Mouse (Mus musculus): ENCODE measurements at regions not wholly inside any gene's neighbourhood (a gene's known extent, or its start where the extent isn't known, plus 50 kb on each side); places are given as distances from the start of the nearest gene placed in this dataset.

GRCm38 (mm10) chr14:68847609-68848008 is 446.5 kb downstream of the Synb start:
- Histone ChIP-seq H3K36me3 (ENCODE audit: control insufficient read depth, insufficient read depth, low read length) (no peaks in the 10 kb centered on the region), H3K9ac (ENCODE audit: low read depth, low read length) (no peak overlapping the region), H3K4me1 (ENCODE audit: control insufficient read depth, insufficient read depth, low read length) (no peaks in the 10 kb centered on the region), H3K27ac (no peak overlapping the region), H3K27me3 (ENCODE audit: control insufficient read depth, insufficient read depth, low read length) (no peaks in the 10 kb centered on the region), H3K4me3 (no peak overlapping the region), H3K79me2 (replicated peaks; ENCODE audit: control insufficient read depth, insufficient read depth, low read length) (no peaks in the 10 kb centered on the region)
- intact Hi-C loops (cut with DNase I), result no loop called here
- TF ChIP-seq CTCF (IDR thresholded peaks at IDR 0.05) (no peak), POLR2A (IDR thresholded peaks at IDR 0.05; ENCODE audit: insufficient read depth, low read depth, low read length) (no peak)
- no peak for DNase-seq

GRCm38 (mm10) chr14:68820241-68820640 is 473.9 kb downstream of the Synb start:
- H3K27ac ChIP-seq, result no peak overlapping the region
- WGBS, result 81% methylated on average over 8 of the region's 8 CpGs
- no peaks in the 10 kb centered on the region for H3K36me3 ChIP-seq (ENCODE audit: control insufficient read depth, insufficient read depth, low read length)
- H3K4me3 ChIP-seq, result no peak overlapping the region
- no peak overlapping the region for H3K9ac ChIP-seq (ENCODE audit: low read depth, low read length)
- no peaks in the 10 kb centered on the region for H3K4me1 ChIP-seq (ENCODE audit: control insufficient read depth, insufficient read depth, low read length)
- intact Hi-C loops (cut with DNase I), result no loop called here
- DNase-seq, result no peak
- H3K27me3 ChIP-seq (ENCODE audit: control insufficient read depth, insufficient read depth, low read length), result no peaks in the 10 kb centered on the region
- TF ChIP-seq POLR2A (IDR thresholded peaks at IDR 0.05; ENCODE audit: insufficient read depth, low read depth, low read length) (no peak), CTCF (IDR thresholded peaks at IDR 0.05) (no peak)
- no peaks in the 10 kb centered on the region for H3K79me2 ChIP-seq (replicated peaks; ENCODE audit: control insufficient read depth, insufficient read depth, low read length)

- 75% methylated on average over 3 of the region's 3 CpGs for WGBS
- no peak for DNase-seq
- intact Hi-C loops (cut with DNase I), result no loop called here
- Histone ChIP-seq H3K4me1 (ENCODE audit: control insufficient read depth, insufficient read depth, low read length) (no peaks in the 10 kb centered on the region), H3K27me3 (ENCODE audit: control insufficient read depth, insufficient read depth, low read length) (no peaks in the 10 kb centered on the region), H3K27ac (no peak overlapping the region), H3K9ac (ENCODE audit: low read depth, low read length) (no peak overlapping the region), H3K4me3 (no peak overlapping the region), H3K79me2 (replicated peaks; ENCODE audit: control insufficient read depth, insufficient read depth, low read length) (no peaks in the 10 kb centered on the region), H3K36me3 (ENCODE audit: control insufficient read depth, insufficient read depth, low read length) (no peaks in the 10 kb centered on the region)
- TF ChIP-seq EP300 (IDR thresholded peaks at IDR 0.05; ENCODE audit: insufficient read depth, low read depth, low read length), result no peak
- no peak for TF ChIP-seq POLR2A (IDR thresholded peaks at IDR 0.05; ENCODE audit: insufficient read depth, low read depth, low read length)
- TF ChIP-seq CTCF (IDR thresholded peaks at IDR 0.05), result no peak
Measured at GRCm38 (mm10) chr14:68808976-68809375, 485.1 kb downstream of the Synb start.

GRCm38 (mm10) chr14:68807918-68808317 is 486.2 kb downstream of the Synb start:
- H3K4me3 ChIP-seq, result no peak overlapping the region
- no peak overlapping the region for H3K27ac ChIP-seq
- DNase-seq, result no peak
- TF ChIP-seq POLR2A (IDR thresholded peaks at IDR 0.05; ENCODE audit: insufficient read depth, low read depth, low read length) (no peak), CTCF (IDR thresholded peaks at IDR 0.05) (no peak), EP300 (IDR thresholded peaks at IDR 0.05; ENCODE audit: insufficient read depth, low read depth, low read length) (no peak)
- no peak overlapping the region for H3K9ac ChIP-seq (ENCODE audit: low read depth, low read length)
- H3K4me1 ChIP-seq (ENCODE audit: control insufficient read depth, insufficient read depth, low read length), result no peaks in the 10 kb centered on the region
- no peaks in the 10 kb centered on the region for H3K27me3 ChIP-seq (ENCODE audit: control insufficient read depth, insufficient read depth, low read length)
- WGBS, result 56% methylated on average over 3 of the region's 3 CpGs
- no peaks in the 10 kb centered on the region for H3K79me2 ChIP-seq (replicated peaks; ENCODE audit: control insufficient read depth, insufficient read depth, low read length)
- intact Hi-C loops (cut with DNase I), result no loop called here
- H3K36me3 ChIP-seq (ENCODE audit: control insufficient read depth, insufficient read depth, low read length), result no peaks in the 10 kb centered on the region

- Histone ChIP-seq H3K79me2 (replicated peaks; ENCODE audit: control insufficient read depth, insufficient read depth, low read length) (no peaks in the 10 kb centered on the region), H3K36me3 (ENCODE audit: control insufficient read depth, insufficient read depth, low read length) (no peaks in the 10 kb centered on the region), H3K9ac (ENCODE audit: low read depth, low read length) (no peak overlapping the region), H3K27me3 (ENCODE audit: control insufficient read depth, insufficient read depth, low read length) (no peaks in the 10 kb centered on the region), H3K27ac (no peak overlapping the region), H3K4me3 (no peak overlapping the region), H3K4me1 (ENCODE audit: control insufficient read depth, insufficient read depth, low read length) (no peaks in the 10 kb centered on the region)
- intact Hi-C loops (cut with DNase I), result no loop called here
- TF ChIP-seq POLR2A (IDR thresholded peaks at IDR 0.05; ENCODE audit: insufficient read depth, low read depth, low read length), result no peak
- no peak for TF ChIP-seq CTCF (IDR thresholded peaks at IDR 0.05)
- TF ChIP-seq EP300 (IDR thresholded peaks at IDR 0.05; ENCODE audit: insufficient read depth, low read depth, low read length), result no peak
- WGBS, result 81% methylated on average over 1 of the region's 1 CpGs
- no peak for DNase-seq
Measured at GRCm38 (mm10) chr14:68806646-68807045, 487.5 kb downstream of the Synb start.

GRCm38 (mm10) chr14:68784395-68784794 is 509.7 kb downstream of the Synb start:
- Histone ChIP-seq H3K4me3 (no peak overlapping the region), H3K79me2 (replicated peaks; ENCODE audit: control insufficient read depth, insufficient read depth, low read length) (no peaks in the 10 kb centered on the region), H3K36me3 (ENCODE audit: control insufficient read depth, insufficient read depth, low read length) (no peaks in the 10 kb centered on the region), H3K27me3 (ENCODE audit: control insufficient read depth, insufficient read depth, low read length) (no peaks in the 10 kb centered on the region), H3K4me1 (ENCODE audit: control insufficient read depth, insufficient read depth, low read length) (no peaks in the 10 kb centered on the region), H3K9ac (ENCODE audit: low read depth, low read length) (no peak overlapping the region), H3K27ac (no peak overlapping the region)
- no peak for DNase-seq
- intact Hi-C loops (cut with DNase I), result no loop called here
- WGBS, result 92% methylated on average over 3 of the region's 3 CpGs
- TF ChIP-seq CTCF (IDR thresholded peaks at IDR 0.05) (no peak), POLR2A (IDR thresholded peaks at IDR 0.05; ENCODE audit: insufficient read depth, low read depth, low read length) (no peak)

- intact Hi-C loops (cut with DNase I), result no loop called here
- TF ChIP-seq CTCF (IDR thresholded peaks at IDR 0.05) (no peak), POLR2A (IDR thresholded peaks at IDR 0.05; ENCODE audit: insufficient read depth, low read depth, low read length) (no peak), EP300 (IDR thresholded peaks at IDR 0.05; ENCODE audit: insufficient read depth, low read depth, low read length) (no peak)
- 98% methylated on average over 1 of the region's 1 CpGs for WGBS
- no peaks in the 10 kb centered on the region for H3K27me3 ChIP-seq (ENCODE audit: control insufficient read depth, insufficient read depth, low read length)
- DNase-seq, result no peak
- H3K27ac ChIP-seq, result no peak overlapping the region
- no peak overlapping the region for H3K9ac ChIP-seq (ENCODE audit: low read depth, low read length)
- no peaks in the 10 kb centered on the region for H3K36me3 ChIP-seq (ENCODE audit: control insufficient read depth, insufficient read depth, low read length)
- no peaks in the 10 kb centered on the region for H3K79me2 ChIP-seq (replicated peaks; ENCODE audit: control insufficient read depth, insufficient read depth, low read length)
- H3K4me1 ChIP-seq (ENCODE audit: control insufficient read depth, insufficient read depth, low read length), result no peaks in the 10 kb centered on the region
- no peak overlapping the region for H3K4me3 ChIP-seq
Measured at GRCm38 (mm10) chr14:68783216-68783615, 510.9 kb downstream of the Synb start.

All from heart, adult 2 months (tissue).